8 mouse cellular contexts compared by ENCODE assay signal in genomic region chr1:156781971-156782850, GRCm38 (mm10). TPM values are rescaled to one million over a fixed set of nuclear protein-coding genes. Genes with fewer than 3 reads are reported as not detected.
A peak's percentile ranks its signal among the peaks of the same experiment; 100 is the strongest.
DNase-seq lines count a peak whose midpoint lies in the region; ATAC-seq lines count a peak whose summit lies in the region.

No protein-coding gene starts in this region.

- ATAC-seq in heart, embryonic 13.5 days (ENCODE audit: extremely low read depth, insufficient number of reproducible peaks, low FRiP score, low TSS enrichment), result no peak
- no peak for ATAC-seq in heart, embryonic 11.5 days (replicated peaks; ENCODE audit: insufficient number of reproducible peaks, low FRiP score, low TSS enrichment)
- ATAC-seq in heart, embryonic 15.5 days (replicated peaks; ENCODE audit: insufficient number of reproducible peaks, insufficient read depth, low FRiP score, low read depth), result no peak
- ATAC-seq in midbrain, embryonic 14.5 days (ENCODE audit: low FRiP score, low TSS enrichment), result no peak

- H3K27me3 ChIP-seq in heart, embryonic 13.5 days (replicated peaks), result no peaks in the 10 kb centered on the region
- no peaks in the 10 kb centered on the region for H3K27me3 ChIP-seq in heart, embryonic 11.5 days (ENCODE audit: control insufficient read depth, insufficient read depth, low read length)
- H3K27me3 ChIP-seq in heart, embryonic 15.5 days, result no peaks in the 10 kb centered on the region
- no peaks in the 10 kb centered on the region for H3K27me3 ChIP-seq in midbrain, embryonic 14.5 days (ENCODE audit: control insufficient read depth, insufficient read depth, low read length)

- H3K4me2 ChIP-seq in heart, embryonic 13.5 days, result no peak overlapping the region
- H3K4me2 ChIP-seq in heart, embryonic 11.5 days, result no peak overlapping the region
- H3K4me2 ChIP-seq in heart, embryonic 15.5 days, result no peak overlapping the region
- no peak overlapping the region for H3K4me2 ChIP-seq in midbrain, embryonic 14.5 days (ENCODE audit: low read length)

- H3K4me1 ChIP-seq in heart, embryonic 13.5 days, result peaks cover 48% of the 10 kb centered on the region
- peaks cover 16% of the 10 kb centered on the region for H3K4me1 ChIP-seq in heart, embryonic 11.5 days (ENCODE audit: control insufficient read depth, insufficient read depth, low read length)
- H3K4me1 ChIP-seq in heart, embryonic 15.5 days (replicated peaks), result peaks cover 45% of the 10 kb centered on the region
- H3K4me1 ChIP-seq in midbrain, embryonic 14.5 days (ENCODE audit: control insufficient read depth, insufficient read depth, low read length), result peaks cover 27% of the 10 kb centered on the region

- peak overlapping the region; percentile 82 for H3K27ac ChIP-seq in heart, embryonic 13.5 days (replicated peaks)
- H3K27ac ChIP-seq in heart, embryonic 11.5 days (ENCODE audit: low read depth, low read length), result no peak overlapping the region
- H3K27ac ChIP-seq in heart, embryonic 15.5 days, result peak overlapping the region; percentile 85
- H3K27ac ChIP-seq in midbrain, embryonic 14.5 days (replicated peaks; ENCODE audit: low read depth, low read length), result no peak overlapping the region

- H3K9me3 ChIP-seq in heart, embryonic 13.5 days, result no peaks in the 10 kb centered on the region
- H3K9me3 ChIP-seq in heart, embryonic 11.5 days (replicated peaks; ENCODE audit: control insufficient read depth, low read length), result no peaks in the 10 kb centered on the region
- H3K9me3 ChIP-seq in heart, embryonic 15.5 days (replicated peaks), result no peaks in the 10 kb centered on the region
- no peaks in the 10 kb centered on the region for H3K9me3 ChIP-seq in midbrain, embryonic 14.5 days (ENCODE audit: control insufficient read depth, low read length)

- H3K36me3 ChIP-seq in heart, embryonic 13.5 days, result no peaks in the 10 kb centered on the region
- H3K36me3 ChIP-seq in heart, embryonic 11.5 days (ENCODE audit: control insufficient read depth, insufficient read depth, low read length), result no peaks in the 10 kb centered on the region
- H3K36me3 ChIP-seq in heart, embryonic 15.5 days, result no peaks in the 10 kb centered on the region
- no peaks in the 10 kb centered on the region for H3K36me3 ChIP-seq in midbrain, embryonic 14.5 days (ENCODE audit: control insufficient read depth, insufficient read depth, low read length)

- WGBS in heart, embryonic 13.5 days, result 43% methylated on average over 14 of the region's 14 CpGs
- WGBS in heart, embryonic 11.5 days (ENCODE audit: insufficient replicate concordance), result 40% methylated on average over 14 of the region's 14 CpGs
- 45% methylated on average over 14 of the region's 14 CpGs for WGBS in heart, embryonic 15.5 days
- 24% methylated on average over 14 of the region's 14 CpGs for WGBS in midbrain, embryonic 14.5 days

- no peak overlapping the region for H3K4me3 ChIP-seq in heart, embryonic 13.5 days
- H3K4me3 ChIP-seq in heart, embryonic 11.5 days (ENCODE audit: low read depth, low read length), result no peak overlapping the region
- no peak overlapping the region for H3K4me3 ChIP-seq in heart, embryonic 15.5 days
- no peak overlapping the region for H3K4me3 ChIP-seq in midbrain, embryonic 14.5 days (replicated peaks; ENCODE audit: low read depth, low read length)

- peak; percentile 81 for DNase-seq in embryo, embryonic 10 days (ENCODE audit: low spot score)
- DNase-seq in midbrain, embryonic 14.5 days, result peak; percentile 34
- no peak for DNase-seq in urinary bladder, adult 2 months (ENCODE audit: low spot score)
- no peak for DNase-seq in cerebellum, adult 11 months
- DNase-seq in thymus, postnatal 14 days, result no peak

- peak overlapping the region; percentile 57; the same call in 1 of the 2 replicates for H3K9ac ChIP-seq in heart, embryonic 13.5 days
- H3K9ac ChIP-seq in heart, embryonic 11.5 days (ENCODE audit: low read depth, low read length), result no peak overlapping the region
- H3K9ac ChIP-seq in heart, embryonic 15.5 days, result no peak overlapping the region
- no peak overlapping the region for H3K9ac ChIP-seq in midbrain, embryonic 14.5 days (replicated peaks; ENCODE audit: low read length)

RNA-seq across cellular contexts. Expression of gene Angptl1, which starts 56.2 kb away (rescaled TPM):
- polyA plus RNA-seq in heart, embryonic 13.5 days (2015; fragmentation: Nextera tagmentation; extraction: Ambion mirVana), result 2.7 and 2.8 TPM in 2 replicates
- 2.6 and 3.0 TPM in 2 replicates for polyA plus RNA-seq in heart, embryonic 11.5 days (2014; fragmentation: Nextera tagmentation; extraction: Ambion mirVana)
- 4.1 and 6.9 TPM in 2 replicates for polyA plus RNA-seq in heart, embryonic 15.5 days (2015; fragmentation: Nextera tagmentation; extraction: Ambion mirVana)
- polyA plus RNA-seq in midbrain, embryonic 14.5 days (2014; fragmentation: Nextera tagmentation; extraction: Ambion mirVana), result 0.80 and 1.1 TPM in 2 replicates
- polyA plus RNA-seq in urinary bladder, adult 2 months (2012; rRNA removed), result 2.8 and 4.4 TPM in 2 replicates

Comparison
In these comparisons a context has a peak if more than half of its experiments do, and no peak if none do; other contexts are left out.
1. H3K27ac ChIP-seq: peak in heart, embryonic 13.5 days (single experiment) and heart, embryonic 15.5 days (single experiment); none in heart, embryonic 11.5 days (single experiment) and midbrain, embryonic 14.5 days (single experiment).
2. DNase-seq: peak in embryo, embryonic 10 days (single experiment) and midbrain, embryonic 14.5 days (single experiment); none in urinary bladder, adult 2 months (single experiment), cerebellum, adult 11 months (single experiment) and thymus, postnatal 14 days (single experiment).